Mouse (Mus musculus): ENCODE results near the gene Gab2.

GRCm38 (mm10) chr7:97310341-97310635, 228.9 kb downstream of the Gab2 start:
- TF ChIP-seq CTCF (IDR thresholded peaks at IDR 0.05; ENCODE audit: insufficient read depth, low read length) (no peak), POLR2A (IDR thresholded peaks at IDR 0.05; ENCODE audit: borderline replicate concordance, extremely low read depth, low read depth, low read length) (no peak)
